Mouse (Mus musculus) limb, embryonic 13.5 days (tissue): ENCODE data around the gene Edrf1. TPM values are rescaled to one million over a fixed set of nuclear protein-coding genes. Genes with fewer than 3 reads are reported as not detected.

Source experiments
- ATAC-seq: fragments of 200-750 bp; cut with Nextera tagmentation; 2 replicates; pipeline ENCODE4 v1.8.0; 2017; ENCODE audit warnings: low read depth, moderate number of reproducible peaks, moderate TSS enrichment; ENCODE audit not compliant: low FRiP score
- H3K27ac ChIP-seq: fragments of 300-500 bp; sonication (generic); 2 replicates; pipeline ENCODE4 v1.5.1; 2015; ENCODE audit warnings: inconsistent platforms, mild to moderate bottlenecking, moderate library complexity
- H3K27me3 ChIP-seq: fragments of 300-500 bp; sonication (generic); 2 replicates; pipeline ENCODE4 v1.6.1; 2015; ENCODE audit warnings: mild to moderate bottlenecking, inconsistent platforms
- H3K36me3 ChIP-seq: fragments of 300-500 bp; sonication (generic); 2 replicates; pipeline ENCODE4 v1.6.1; 2015; ENCODE audit warnings: inconsistent platforms, mild to moderate bottlenecking, moderate library complexity
- H3K4me1 ChIP-seq: fragments of 300-500 bp; sonication (generic); 2 replicates; pipeline ENCODE4 v1.6.1; 2015; ENCODE audit warnings: inconsistent platforms
- H3K4me2 ChIP-seq: fragments of 300-500 bp; sonication (generic); replicated peaks from 2 replicates; pipeline ENCODE4 v1.6.1; 2015; ENCODE audit warnings: inconsistent platforms, mild to moderate bottlenecking, moderate library complexity
- H3K4me3 ChIP-seq: fragments of 300-500 bp; sonication (generic); 2 replicates; pipeline ENCODE4 v1.5.1; 2015; ENCODE audit warnings: moderate library complexity, mild to moderate bottlenecking, inconsistent platforms
- H3K9ac ChIP-seq: fragments of 300-500 bp; sonication (generic); 2 replicates; pipeline ENCODE4 v1.6.1; 2015; ENCODE audit warnings: mild to moderate bottlenecking, inconsistent platforms
- H3K9me3 ChIP-seq: fragments of 300-500 bp; sonication (generic); 2 replicates; pipeline ENCODE4 v1.6.1; 2016; ENCODE audit warnings: inconsistent platforms
- WGBS: fragments of 180-500 bp; shearing (Covaris S2); methylation state at CpG from one replicate; pipeline ENCODE4 v1.1.7; 2015; 5-methylcytosine and 5-hydroxymethylcytosine counted together
- polyA plus RNA-seq: library from polyadenylated mRNA; unstranded; fragments of >200 nt; fragmentation: Nextera tagmentation; extraction: Ambion mirVana; gene quantifications from 2 replicates; pipeline ENCODE4 v1.2.1, GENCODE M21; 2015

Gene Edrf1
- 21.6 TPM in 2 replicates for polyA plus RNA-seq

- Histone ChIP-seq H3K4me1 (peaks cover 24% of the 10 kb centered on the region), H3K36me3 (peaks cover 24% of the 10 kb centered on the region), H3K9me3 (no peaks in the 10 kb centered on the region), H3K4me2 (peak within 1 kb of the TSS; percentile 93), H3K27me3 (no peaks in the 10 kb centered on the region), H3K4me3 (peak within 1 kb of the TSS; percentile 94), H3K9ac (peak within 1 kb of the TSS; percentile 92), H3K27ac (peak within 1 kb of the TSS; percentile 87)
- ATAC-seq, result peak; percentile 96
- WGBS, result under 1% methylated on average over 81 of the region's 81 CpGs
Measured at GRCm38 (mm10) chr7:133637361-133638305, at the start of gene Edrf1. Gene Edrf1, plus strand, starts transcription at chr7:133637543.

GRCm38 (mm10) chr7:133591750-133592149 is 45.6 kb upstream of the Edrf1 start:
- WGBS, result 77% methylated on average over 1 of the region's 1 CpGs
- Histone ChIP-seq H3K9me3 (no peaks in the 10 kb centered on the region), H3K4me3 (no peak overlapping the region), H3K9ac (no peak overlapping the region), H3K27me3 (no peaks in the 10 kb centered on the region), H3K27ac (no peak overlapping the region), H3K36me3 (no peaks in the 10 kb centered on the region), H3K4me1 (peaks cover 6% of the 10 kb centered on the region; the same call in 1 of the 2 replicates), H3K4me2 (no peak overlapping the region)
- no peak for ATAC-seq

DNA sequence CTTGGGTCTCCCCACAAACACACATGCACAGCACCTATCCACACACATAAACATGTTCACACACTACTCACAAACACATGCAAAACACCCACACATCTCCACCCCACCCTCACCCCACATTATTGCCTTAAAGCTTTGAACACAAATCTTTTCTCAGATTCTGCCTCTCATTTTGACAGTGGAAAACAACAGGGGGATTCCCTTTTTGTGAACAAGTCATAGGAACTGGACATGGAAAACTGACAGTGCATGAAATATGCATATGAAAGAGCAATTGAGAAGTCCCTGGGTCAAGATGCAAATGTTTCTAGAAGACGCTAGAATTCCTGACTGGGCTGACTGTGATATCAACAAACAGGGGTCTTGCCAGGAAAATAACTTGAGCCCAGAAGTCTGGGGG is 36.8 kb upstream of the Edrf1 start:
- 70% methylated on average over 1 of the region's 1 CpGs for WGBS

DNA sequence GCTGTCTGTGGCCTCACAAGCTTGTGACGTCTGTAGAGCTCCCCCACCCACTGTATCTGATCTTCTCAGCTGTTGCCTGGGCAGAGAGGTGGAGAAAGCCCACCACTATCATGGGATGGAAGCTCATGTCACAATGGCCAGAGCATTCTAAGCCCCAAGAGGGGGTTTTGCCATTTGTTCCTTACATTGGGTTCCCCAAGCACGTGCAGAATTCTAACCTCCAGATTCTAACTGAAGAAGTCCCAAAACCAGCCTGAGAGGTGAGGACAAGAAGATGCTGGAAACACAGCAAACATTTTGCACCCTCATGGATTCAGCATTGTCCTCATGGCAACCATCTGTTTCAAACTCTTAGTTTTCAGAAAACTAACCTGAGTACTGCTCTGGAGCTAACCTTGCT is 35.3 kb upstream of the Edrf1 start, which contains the start of gene Tex36:
TSS of gene Tex36 (minus strand) at position 101 of the 400 bp plus-strand sequence.
- H3K4me2 ChIP-seq, result no peak within 1 kb of the TSS
- H3K36me3 ChIP-seq, result no peaks in the 10 kb centered on the region
- no peaks in the 10 kb centered on the region for H3K9me3 ChIP-seq
- H3K27ac ChIP-seq, result no peak within 1 kb of the TSS
- no peak within 1 kb of the TSS for H3K9ac ChIP-seq
- peaks cover 16% of the 10 kb centered on the region for H3K4me1 ChIP-seq
- 0 out of 2 replicates have a peak, but pooled peaks cover 8% of the 10 kb centered on the region for H3K27me3 ChIP-seq
- ATAC-seq, result no peak
- H3K4me3 ChIP-seq, result no peak within 1 kb of the TSS
- 60% methylated on average over 2 of the region's 2 CpGs for WGBS

More for the DNA sequence above, 36.8 kb upstream of the Edrf1 start:
- Histone ChIP-seq H3K27me3 (0 out of 2 replicates have a peak, but pooled peaks cover 8% of the 10 kb centered on the region), H3K4me1 (peaks cover 13% of the 10 kb centered on the region; the same call in 1 of the 2 replicates), H3K9me3 (no peaks in the 10 kb centered on the region), H3K27ac (no peak overlapping the region), H3K4me3 (no peak overlapping the region), H3K9ac (no peak overlapping the region), H3K36me3 (no peaks in the 10 kb centered on the region), H3K4me2 (no peak overlapping the region)
- no peak for ATAC-seq

DNA sequence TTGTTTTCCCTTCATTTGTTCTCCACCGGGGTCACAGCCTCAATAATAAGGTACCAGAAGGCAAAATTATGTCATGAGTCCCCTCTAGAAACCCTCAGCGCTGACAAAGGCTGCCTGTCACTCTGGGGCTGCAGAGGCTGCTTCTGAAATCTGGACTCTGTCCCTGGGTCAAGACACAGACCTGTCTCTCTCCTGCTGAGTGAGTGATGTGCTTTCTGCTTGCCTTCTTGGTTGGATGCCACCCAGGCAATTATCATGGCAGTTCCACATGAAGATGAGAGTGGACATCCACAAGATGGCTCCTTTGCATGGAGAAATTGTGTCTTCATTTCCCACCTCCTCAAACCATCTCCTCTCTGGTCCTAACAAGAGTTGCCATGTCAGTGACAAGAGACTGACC is 34.2 kb upstream of the Edrf1 start:
- no peak for ATAC-seq
- Histone ChIP-seq H3K9ac (no peak overlapping the region), H3K36me3 (no peaks in the 10 kb centered on the region), H3K27ac (no peak overlapping the region), H3K9me3 (no peaks in the 10 kb centered on the region), H3K4me3 (no peak overlapping the region), H3K4me2 (no peak overlapping the region), H3K4me1 (peaks cover 24% of the 10 kb centered on the region), H3K27me3 (0 out of 2 replicates have a peak, but pooled peaks cover 12% of the 10 kb centered on the region)
- WGBS, result 78% methylated on average over 2 of the region's 2 CpGs

DNA sequence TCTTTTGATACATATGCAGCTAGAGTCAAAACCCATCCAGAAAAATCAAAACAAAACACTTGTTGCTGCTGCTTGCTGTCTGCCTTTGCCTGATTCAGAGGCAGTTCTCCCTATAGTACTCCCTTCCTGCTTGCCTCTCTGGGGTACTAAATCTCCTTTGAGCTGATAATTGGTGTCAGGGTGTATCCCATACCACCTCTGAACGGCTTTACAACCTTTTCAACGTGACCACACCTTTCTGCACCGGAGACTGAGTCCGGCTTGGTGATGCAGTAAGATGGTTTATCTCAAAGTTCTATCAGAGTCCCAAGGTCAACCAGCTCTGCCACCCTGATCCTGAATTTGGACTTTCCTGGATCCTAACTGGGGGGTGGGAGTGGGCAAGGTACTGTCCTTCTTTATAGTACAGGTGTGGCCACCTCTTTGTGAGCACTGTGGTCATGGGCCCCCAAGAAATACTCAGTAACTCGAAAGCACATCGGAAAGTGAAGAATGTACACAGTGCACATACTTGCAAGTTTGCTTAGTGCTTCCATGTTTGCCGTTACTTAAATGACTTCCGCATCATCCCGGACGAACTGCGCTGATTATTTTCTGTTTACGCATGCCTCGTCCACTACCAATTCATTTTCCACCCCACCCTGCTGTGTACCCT is 32.8 kb upstream of the Edrf1 start:
- H3K4me2 ChIP-seq, result 0 out of 2 replicates have a peak overlapping the region, but pooled peaks have one; percentile 7
- WGBS, result 41% methylated on average over 13 of the region's 13 CpGs

DNA sequence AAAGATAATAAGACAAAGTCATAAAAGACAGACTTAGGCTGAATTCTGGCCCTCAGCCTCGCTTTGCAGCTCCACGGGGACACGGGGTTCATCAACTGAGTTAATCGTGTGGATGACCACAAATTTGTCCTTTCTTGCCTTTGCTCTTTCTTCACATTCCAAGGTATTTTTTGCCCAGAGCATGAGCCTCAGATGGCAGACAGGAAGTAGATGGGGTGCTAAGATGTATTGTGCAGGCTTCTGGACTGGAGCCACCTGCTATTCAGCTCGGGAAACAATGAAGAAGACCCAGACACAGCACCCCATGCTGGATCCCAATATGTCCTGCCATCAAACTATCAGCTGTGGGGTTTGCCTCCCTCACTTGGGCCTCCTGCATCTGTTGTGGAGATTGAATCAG is 30.0 kb upstream of the Edrf1 start:
- H3K36me3 ChIP-seq, result no peaks in the 10 kb centered on the region
- H3K9me3 ChIP-seq, result no peaks in the 10 kb centered on the region
- ATAC-seq, result no peak
- peaks cover 14% of the 10 kb centered on the region; the same call in 1 of the 2 replicates for H3K27me3 ChIP-seq
- H3K4me1 ChIP-seq, result peaks cover 32% of the 10 kb centered on the region
- WGBS, result 43% methylated on average over 5 of the region's 5 CpGs
- no peak overlapping the region for H3K9ac ChIP-seq
- no peak overlapping the region for H3K4me3 ChIP-seq
- H3K27ac ChIP-seq, result no peak overlapping the region
- H3K4me2 ChIP-seq, result no peak overlapping the region

More for the DNA sequence above, 32.8 kb upstream of the Edrf1 start:
- H3K27ac ChIP-seq, result no peak overlapping the region
- no peaks in the 10 kb centered on the region for H3K9me3 ChIP-seq
- H3K9ac ChIP-seq, result no peak overlapping the region
- no peaks in the 10 kb centered on the region for H3K36me3 ChIP-seq
- 0 out of 2 replicates have a peak, but pooled peaks cover 14% of the 10 kb centered on the region for H3K27me3 ChIP-seq
- peaks cover 26% of the 10 kb centered on the region for H3K4me1 ChIP-seq
- H3K4me3 ChIP-seq, result no peak overlapping the region
- ATAC-seq, result no peak

DNA sequence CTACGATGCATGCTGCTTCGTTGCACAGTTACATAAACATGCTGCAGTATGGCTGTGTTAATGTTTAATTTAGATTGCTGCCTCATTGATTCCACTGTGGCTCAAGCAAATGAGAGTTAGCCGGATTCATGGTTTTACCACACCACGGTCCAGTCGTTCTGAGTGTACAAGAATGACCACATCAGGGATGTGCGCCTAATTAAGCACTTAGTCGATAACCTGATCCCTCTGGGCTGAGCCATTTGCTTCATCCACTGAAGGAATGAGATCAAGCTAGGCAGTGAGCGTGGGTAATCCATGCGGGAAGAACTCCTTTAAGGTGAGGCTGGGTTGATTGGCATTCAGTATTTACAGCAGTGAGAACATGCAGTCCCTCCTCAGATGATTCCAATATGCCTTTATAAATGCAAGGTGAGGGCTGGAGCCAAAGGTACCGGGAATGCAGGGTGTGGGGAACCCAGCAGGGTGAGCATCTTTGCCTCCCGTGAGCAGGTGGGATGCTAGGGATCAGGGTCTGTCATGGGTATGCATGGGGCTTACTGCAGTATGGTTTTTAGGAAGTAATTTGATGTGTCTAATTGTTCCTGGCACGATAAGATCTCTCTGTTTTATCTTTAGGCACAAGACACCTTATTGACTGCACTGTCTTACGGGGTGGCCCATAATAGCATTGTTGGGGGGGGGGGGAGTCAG is 29.3 kb upstream of the Edrf1 start:
- ATAC-seq, result no peak
- no peak overlapping the region for H3K4me3 ChIP-seq
- H3K4me1 ChIP-seq, result peaks cover 32% of the 10 kb centered on the region
- no peak overlapping the region for H3K4me2 ChIP-seq
- no peaks in the 10 kb centered on the region for H3K9me3 ChIP-seq
- 74% methylated on average over 13 of the region's 13 CpGs for WGBS
- no peak overlapping the region for H3K9ac ChIP-seq
- no peak overlapping the region for H3K27ac ChIP-seq
- H3K27me3 ChIP-seq, result peaks cover 14% of the 10 kb centered on the region; the same call in 1 of the 2 replicates
- no peaks in the 10 kb centered on the region for H3K36me3 ChIP-seq

DNA sequence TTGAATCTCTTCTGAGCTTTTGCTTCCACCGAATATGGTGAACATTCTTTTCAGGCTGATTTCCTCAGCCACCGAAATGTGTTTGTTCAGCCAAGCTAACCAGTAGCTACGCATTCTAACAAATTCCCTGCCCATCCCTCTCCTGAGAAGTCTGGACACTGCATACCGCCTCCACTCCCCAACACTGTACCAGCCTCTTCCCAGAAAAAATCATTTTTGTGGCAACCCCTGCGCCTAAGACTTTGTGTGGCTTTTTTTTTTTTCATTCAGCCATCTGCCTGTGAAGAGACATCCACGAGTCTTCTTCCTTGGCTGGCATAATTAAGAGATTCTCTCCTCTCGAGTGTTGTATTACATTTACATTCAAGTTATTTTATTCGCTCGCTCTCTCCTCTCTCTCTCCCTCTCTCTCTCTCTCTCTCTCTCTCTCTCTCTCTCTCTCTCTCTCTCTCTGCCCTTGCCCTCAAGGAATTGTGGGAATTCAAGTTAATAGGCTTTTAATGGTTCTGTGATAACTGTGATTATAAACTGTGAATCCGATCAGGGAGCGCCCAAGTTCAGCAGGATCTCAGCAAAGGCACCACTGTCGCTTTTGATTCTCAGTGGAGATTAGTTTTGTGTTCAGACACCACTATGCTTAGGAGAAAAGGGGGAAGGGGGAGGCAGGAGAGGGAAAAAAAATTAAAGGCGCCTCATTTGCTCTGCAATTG is 28.6 kb upstream of the Edrf1 start:
- 71% methylated on average over 13 of the region's 13 CpGs for WGBS
- H3K4me2 ChIP-seq, result no peak overlapping the region
- H3K27me3 ChIP-seq, result peaks cover 6% of the 10 kb centered on the region; the same call in 1 of the 2 replicates
- no peak overlapping the region for H3K4me3 ChIP-seq
- peaks cover 32% of the 10 kb centered on the region for H3K4me1 ChIP-seq
- H3K9ac ChIP-seq, result no peak overlapping the region
- no peak for ATAC-seq
- H3K27ac ChIP-seq, result no peak overlapping the region
- H3K36me3 ChIP-seq, result no peaks in the 10 kb centered on the region
- no peaks in the 10 kb centered on the region for H3K9me3 ChIP-seq

DNA sequence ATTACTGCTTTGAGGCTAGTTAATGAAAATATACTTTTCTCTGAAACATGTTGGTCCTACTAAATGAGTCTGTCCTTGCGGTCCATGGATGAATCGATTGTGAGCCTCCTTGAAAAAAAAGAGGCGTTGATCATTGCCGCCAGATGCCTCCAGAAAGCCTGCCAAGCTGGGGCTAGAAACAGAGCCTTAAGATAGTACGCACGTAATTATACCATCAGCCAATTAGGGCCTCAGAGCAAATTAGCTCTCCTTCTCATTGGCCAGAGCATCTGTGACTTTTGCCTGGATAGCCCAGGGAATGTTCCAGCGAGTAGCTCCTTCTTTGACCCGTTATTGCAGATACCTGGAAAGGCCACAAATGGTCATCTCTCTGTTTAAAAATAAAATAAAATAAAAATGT is 27.8 kb upstream of the Edrf1 start:
- ATAC-seq, result no peak
- H3K27ac ChIP-seq, result no peak overlapping the region
- H3K4me1 ChIP-seq, result peaks cover 32% of the 10 kb centered on the region
- 38% methylated on average over 8 of the region's 8 CpGs for whole genome bisulfite sequencing
- H3K9me3 ChIP-seq, result no peaks in the 10 kb centered on the region
- peaks cover 5% of the 10 kb centered on the region; the same call in 1 of the 2 replicates for H3K27me3 ChIP-seq
- no peak overlapping the region; the same call in 1 of the 2 replicates for H3K4me2 ChIP-seq
- no peak overlapping the region for H3K4me3 ChIP-seq
- no peak overlapping the region for H3K9ac ChIP-seq
- H3K36me3 ChIP-seq, result no peaks in the 10 kb centered on the region

- ATAC-seq, result no peak
- no peaks in the 10 kb centered on the region for H3K36me3 ChIP-seq
Measured at GRCm38 (mm10) chr7:133612981-133613380, 24.4 kb upstream of the Edrf1 start.

More at GRCm38 (mm10) chr7:133612981-133613380, 24.4 kb upstream of the Edrf1 start:
- no peak overlapping the region for H3K27ac ChIP-seq
- H3K27me3 ChIP-seq, result peaks cover 3% of the 10 kb centered on the region; the same call in 1 of the 2 replicates
- 79% methylated on average over 2 of the region's 2 CpGs for WGBS
- peaks cover 14% of the 10 kb centered on the region; the same call in 1 of the 2 replicates for H3K4me1 ChIP-seq
- no peak overlapping the region for H3K9ac ChIP-seq
- H3K4me3 ChIP-seq, result no peak overlapping the region
- no peaks in the 10 kb centered on the region for H3K9me3 ChIP-seq
- no peak overlapping the region for H3K4me2 ChIP-seq
